Mouse (Mus musculus): ENCODE results near the gene Lrrc18. TPM values are rescaled to one million over a fixed set of nuclear protein-coding genes. Genes with fewer than 3 reads are reported as not detected.

Lrrc18 gene
- total RNA-seq, 2 experiments from 2014 or later, result 0.56 to 0.67 TPM

- no peak for DNase-seq
Observed at GRCm38 (mm10) chr14:33053441-33053840, 62.3 kb downstream of the Lrrc18 start.

DNA sequence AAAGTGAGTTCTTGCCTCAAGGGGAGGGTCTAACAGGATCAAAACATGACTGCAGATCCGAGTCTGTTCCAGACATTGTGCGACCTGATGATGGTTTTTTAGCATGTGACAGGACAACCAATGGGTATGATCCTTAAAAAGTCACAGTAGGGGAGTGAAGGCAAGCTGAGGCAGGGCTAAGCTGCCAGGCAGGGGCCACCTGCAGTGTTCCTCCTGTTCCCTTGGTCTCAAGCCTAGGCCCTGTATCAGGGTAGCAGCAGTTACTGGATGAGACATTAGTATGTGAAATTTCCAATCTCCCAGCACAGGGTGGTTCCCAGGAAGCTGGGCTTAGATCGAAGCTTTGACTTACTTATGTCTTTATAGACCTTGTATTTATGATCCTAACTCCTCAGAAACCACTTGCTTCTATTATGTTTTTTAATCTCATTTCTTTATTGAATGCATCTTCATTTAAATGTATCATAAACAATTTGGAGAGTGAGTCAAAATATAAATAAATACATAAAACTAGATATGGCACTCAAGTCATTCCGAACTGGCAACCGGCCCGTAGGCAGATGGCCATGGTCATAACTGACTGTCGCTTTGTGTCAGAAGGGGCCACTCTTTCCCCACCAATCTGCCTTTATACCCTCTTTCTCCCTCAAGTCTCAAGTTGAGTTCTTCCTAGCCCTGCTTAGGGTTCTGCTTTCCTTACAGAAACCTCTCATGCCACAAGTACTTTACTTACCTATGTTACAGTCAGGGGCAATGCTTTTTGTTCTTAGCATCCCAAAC lies 67.9 kb downstream of the Lrrc18 start:
- DNase-seq, result no peak

DNA sequence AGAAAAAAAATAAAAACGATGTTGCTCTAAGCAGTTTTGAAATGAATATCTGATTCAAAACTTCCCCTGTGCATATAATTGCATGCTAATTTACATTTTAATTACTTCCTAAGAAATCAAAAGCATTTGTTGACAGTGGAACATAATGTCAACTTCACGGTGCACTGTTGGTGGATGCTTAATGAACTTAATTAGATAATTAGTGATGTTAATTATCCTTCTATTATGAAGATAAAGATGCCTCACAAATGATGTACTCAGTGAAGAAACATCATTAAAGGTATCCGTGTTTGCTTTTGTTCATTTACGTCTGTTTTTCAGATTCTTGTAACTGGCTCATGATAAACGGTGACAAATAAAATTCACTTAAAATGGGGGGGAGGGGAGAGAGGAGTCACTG lies 71.8 kb downstream of the Lrrc18 start:
- no peak for DNase-seq

Other genes starting within 250 kb of the Lrrc18 start
- gene Tmem273, start 205.4 kb upstream of the Lrrc18 start, total RNA-seq (2021), result under 1 TPM in 1 of 2 experiments, not detected in 1; 0.57 TPM
- under 1 TPM in 1 of 2 experiments, not detected in 1; 0.16 TPM for gene Fam170b, start 157.4 kb upstream of the Lrrc18 start, total RNA-seq (2021)
- 10 to 100 TPM; 18.6 to 19.4 TPM for gene Vstm4, start 134.6 kb upstream of the Lrrc18 start, total RNA-seq (2021)
- 1 to 10 TPM; 2.2 TPM for gene Wdfy4, start 194.1 kb downstream of the Lrrc18 start, total RNA-seq (2021)
- 1 to 10 TPM; 2.1 to 3.0 TPM for gene Arhgap22, start 222.6 kb downstream of the Lrrc18 start, total RNA-seq (2021)

All from heart, postnatal 4 days (tissue).